Mouse (Mus musculus) heart, adult 2 months (tissue): ENCODE measurements around the gene Syngr3. TPM values are rescaled to one million over a fixed set of nuclear protein-coding genes. Genes with fewer than 3 reads are reported as not detected.
"Not testable (repeated sequence)": the region's sequence is repeated elsewhere in the genome, so short reads cannot be mapped to it uniquely, and the experiment has no call there.

Experiments
- DNase-seq, 2 experiments: peaks; one replicate each; pipeline ENCODE4 v3.0.0; 2021
- H3K27ac ChIP-seq: fragments of 200-600 bp; 2 replicates; pipeline ENCODE4 v1.8.1; 2022
- H3K27me3 ChIP-seq: fragments of 200-500 bp; 2 replicates; pipeline ENCODE4 v1.6.1; 2012; ENCODE audit warnings: mild to moderate bottlenecking, low read length, inconsistent platforms, mixed read lengths; ENCODE audit not compliant: control insufficient read depth, insufficient read depth
- H3K36me3 ChIP-seq: fragments of 200-500 bp; 2 replicates; pipeline ENCODE4 v1.6.1; 2012; ENCODE audit warnings: low read length, inconsistent platforms; ENCODE audit not compliant: control insufficient read depth, insufficient read depth
- H3K4me1 ChIP-seq: fragments of 200-500 bp; 2 replicates; pipeline ENCODE4 v1.6.1; 2011; ENCODE audit warnings: low read length; ENCODE audit not compliant: control insufficient read depth, insufficient read depth
- H3K4me3 ChIP-seq: fragments of 200-600 bp; 2 replicates; pipeline ENCODE4 v1.8.1; 2022
- H3K79me2 ChIP-seq: fragments of 200-500 bp; replicated peaks from 2 replicates; pipeline ENCODE4 v1.6.1; 2012; ENCODE audit warnings: mild to moderate bottlenecking, inconsistent platforms, low read length, moderate library complexity, mixed read lengths; ENCODE audit not compliant: control insufficient read depth, insufficient read depth
- H3K9ac ChIP-seq: fragments of 200-500 bp; 2 replicates; pipeline ENCODE4 v1.6.1; 2012; ENCODE audit warnings: low read depth, mild to moderate bottlenecking, control low read depth, inconsistent platforms, low read length, mixed read lengths
- CTCF ChIP-seq: fragments of 200-600 bp; IDR thresholded peaks from 2 replicates; pipeline ENCODE4 v1.8.1; 2022; ENCODE audit warnings: antibody characterized with exemption, mild to moderate bottlenecking, moderate library complexity
- EP300 ChIP-seq: fragments of 200-500 bp; IDR thresholded peaks from 2 replicates; pipeline ENCODE4 v1.6.1; 2011; ENCODE audit warnings: low read depth, low read length, control low read depth; ENCODE audit not compliant: insufficient read depth
- POLR2A ChIP-seq: fragments of 200-500 bp; IDR thresholded peaks from 2 replicates; pipeline ENCODE4 v1.6.1; 2011; ENCODE audit warnings: mild to moderate bottlenecking, low read depth, low read length, control low read depth; ENCODE audit not compliant: insufficient read depth
- WGBS: fragments of 180-500 bp; shearing (Covaris S2); methylation state at CpG from one replicate; pipeline ENCODE4 v1.1.7; 2018; 5-methylcytosine and 5-hydroxymethylcytosine counted together
- intact Hi-C: fragments of 180-260 bp; cut with DNase I; formaldehyde crosslinking; loops from one replicate; pipeline ENCODE4 v1.15.1; 2025
- polyA plus RNA-seq: library from polyadenylated mRNA; depleted of rRNA; stranded (reverse); fragments of >200 nt; gene quantifications from 2 replicates; pipeline ENCODE4 v1.2.3, GENCODE M21; 2012
- total RNA-seq, 2 experiments: library from RNA; stranded (reverse); gene quantifications; 2 replicates each; pipeline ENCODE4 v1.2.3; 2021

The Syngr3 gene
- total and polyA plus RNA-seq, 3 experiments = 0.16 to 0.43 (median 0.30) TPM

GRCm38 (mm10) chr17:24722220-24722924, 32.6 kb upstream of the Syngr3 start:
- peaks cover 12% of the 10 kb centered on the region for H3K36me3 ChIP-seq
- H3K27me3 ChIP-seq = no peaks in the 10 kb centered on the region
- intact Hi-C loops = no loop called here
- no peak for DNase-seq
- H3K27ac ChIP-seq = no peak overlapping the region
- WGBS = 27% methylated on average over 13 of the region's 13 CpGs
- H3K4me1 ChIP-seq = peaks cover 7% of the 10 kb centered on the region
- no peak overlapping the region for H3K4me3 ChIP-seq
- 0 out of 2 replicates have a peak overlapping the region, but pooled peaks have one; percentile 8 for H3K9ac ChIP-seq
- TF ChIP-seq CTCF (no peak), POLR2A (no peak), EP300 (no peak)
- no peaks in the 10 kb centered on the region for H3K79me2 ChIP-seq

DNA sequence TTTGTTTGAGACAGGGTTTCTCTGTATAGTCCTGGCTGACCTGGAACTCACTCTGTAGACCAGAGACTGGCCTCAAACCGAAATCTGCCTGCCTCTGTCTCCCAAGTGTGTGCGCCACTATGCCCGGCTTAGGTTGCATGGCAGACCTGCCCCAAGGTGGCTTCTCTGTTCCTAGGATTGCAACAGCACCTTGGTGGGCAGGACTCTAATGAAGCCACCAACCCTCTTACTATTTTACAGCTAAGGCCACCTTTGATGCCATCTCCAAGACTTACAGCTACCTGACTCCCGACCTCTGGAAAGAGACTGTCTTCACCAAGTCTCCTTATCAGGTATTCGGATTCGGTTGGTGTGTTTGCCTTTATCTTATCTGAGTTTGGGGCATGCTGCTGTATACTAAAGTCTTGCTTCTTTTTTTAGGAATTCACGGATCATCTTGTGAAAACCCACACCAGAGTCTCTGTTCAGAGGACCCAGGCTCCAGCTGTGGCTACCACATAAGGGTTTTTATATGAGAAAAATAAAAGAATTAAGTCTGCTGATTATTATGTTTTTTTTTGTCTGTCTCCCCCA, 31.7 kb upstream of the Syngr3 start:
- H3K4me1 ChIP-seq, H3K27me3 ChIP-seq, DNase-seq, H3K4me3 ChIP-seq, H3K79me2 ChIP-seq, H3K27ac ChIP-seq, intact Hi-C loops: not testable (repeated sequence)
- 0 out of 2 replicates have a peak, but pooled peaks have one; percentile 27 for TF ChIP-seq POLR2A
- 28% methylated on average over 7 of the region's 7 CpGs for WGBS
- Histone ChIP-seq H3K9ac (peak overlapping the region; percentile 23; the same call in 1 of the 2 replicates), H3K36me3 (peaks cover 12% of the 10 kb centered on the region)

DNA sequence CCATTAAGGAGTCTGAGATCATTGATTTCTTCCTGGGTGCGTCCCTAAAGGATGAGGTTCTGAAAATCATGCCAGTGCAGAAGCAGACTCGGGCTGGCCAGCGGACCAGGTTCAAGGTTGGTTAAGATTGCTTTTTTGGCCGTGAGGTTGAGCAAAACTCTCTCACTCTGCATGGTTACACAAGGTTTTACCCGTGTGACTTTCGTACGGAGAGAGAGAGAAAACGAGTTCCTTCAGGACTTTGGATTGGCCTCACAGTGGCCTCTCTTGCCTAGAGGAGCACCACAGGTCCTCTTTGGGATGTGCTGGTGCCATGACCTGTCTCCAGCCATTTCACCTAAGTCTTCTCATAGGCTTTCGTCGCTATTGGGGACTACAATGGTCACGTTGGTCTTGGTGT, 30.9 kb upstream of the Syngr3 start:
- Histone ChIP-seq H3K9ac (peak overlapping the region; percentile 69), H3K36me3 (peaks cover 12% of the 10 kb centered on the region), H3K4me3 (peak overlapping the region; percentile 74), H3K27ac (peak overlapping the region; percentile 22)
- 1% methylated on average over 11 of the region's 11 CpGs for WGBS
- H3K4me1 ChIP-seq, H3K27me3 ChIP-seq, DNase-seq, H3K79me2 ChIP-seq, intact Hi-C loops: not testable (repeated sequence)

GRCm38 (mm10) chr17:24719494-24720222, 29.9 kb upstream of the Syngr3 start:
- Histone ChIP-seq H3K9ac (peak overlapping the region; percentile 86), H3K36me3 (peaks cover 12% of the 10 kb centered on the region), H3K27me3 (no peaks in the 10 kb centered on the region), H3K79me2 (no peaks in the 10 kb centered on the region), H3K4me3 (peak overlapping the region; percentile 74), H3K27ac (peak overlapping the region; percentile 87), H3K4me1 (peaks cover 7% of the 10 kb centered on the region)
- TF ChIP-seq EP300 (peak; percentile 25; the same call in 1 of the 2 replicates), CTCF (no peak), POLR2A (peak; percentile 99)
- intact Hi-C loops = loop anchor here (1.0 kb wide), 1 partner anchor 12 kb away; the partner anchor contains the start of gene Tbl3
- DNase-seq = peak; percentile 96 to 99
- WGBS = under 1% methylated on average over 61 of the region's 61 CpGs

GRCm38 (mm10) chr17:24718938-24719337, 29.2 kb upstream of the Syngr3 start:
- TF ChIP-seq CTCF = 0 out of 2 replicates have a peak, but pooled peaks have one; percentile 6
- H3K9ac ChIP-seq, H3K4me1 ChIP-seq, H3K79me2 ChIP-seq, DNase-seq, H3K27ac ChIP-seq, H3K27me3 ChIP-seq: not testable (repeated sequence)
- Histone ChIP-seq H3K4me3 (peak overlapping the region; percentile 74), H3K36me3 (peaks cover 12% of the 10 kb centered on the region)
- intact Hi-C loops = loop anchor here (1.0 kb wide), 1 partner anchor 12 kb away; the partner anchor contains the start of gene Tbl3
- WGBS = 66% methylated on average over 5 of the region's 5 CpGs

DNA sequence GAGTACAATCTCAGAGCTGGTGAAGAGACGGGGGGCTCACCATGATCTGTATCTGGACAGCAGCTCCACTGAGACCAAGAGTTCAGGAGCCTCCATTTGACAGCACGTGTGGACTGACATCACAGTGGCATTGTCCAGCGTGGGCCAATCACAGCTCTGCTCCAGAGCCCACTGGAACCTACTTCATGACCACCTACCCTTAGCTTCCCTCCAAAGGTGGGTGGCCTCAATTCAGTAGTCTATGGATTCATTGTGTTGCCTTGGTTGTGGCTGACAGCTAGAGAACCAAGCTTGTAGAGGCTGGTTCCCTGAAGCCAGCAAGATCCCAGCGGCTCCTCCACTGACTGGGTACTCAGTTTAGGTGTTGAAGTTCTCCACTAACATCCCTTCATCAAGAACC, 28.2 kb upstream of the Syngr3 start, which contains the start of the genes Rnf151 and Rps2:
Gene Rnf151, minus strand, starts transcription at position 121 of the 400 bp plus-strand sequence.
Gene Rps2, plus strand, starts transcription at position 174 of the 400 bp plus-strand sequence.
- Histone ChIP-seq H3K9ac (no peak within 1 kb of the TSS), H3K27me3 (no peaks in the 10 kb centered on the region), H3K79me2 (no peaks in the 10 kb centered on the region), H3K4me1 (peaks cover 5% of the 10 kb centered on the region), H3K4me3 (no peak within 1 kb of the TSS), H3K36me3 (peaks cover 12% of the 10 kb centered on the region), H3K27ac (no peak within 1 kb of the TSS)
- no peak for DNase-seq
- 73% methylated on average over 4 of the region's 4 CpGs for WGBS
- TF ChIP-seq POLR2A (no peak), EP300 (no peak), CTCF (no peak)
- intact Hi-C loops = no loop called here
